Mouse (Mus musculus) left cerebral cortex, postnatal 14 days (tissue): ENCODE measurements around the gene Gm5475. TPM values are rescaled to one million over a fixed set of nuclear protein-coding genes. Genes with fewer than 3 reads are reported as not detected.

ENCODE experiments used
- DNase-seq, 2 experiments: peaks; one replicate each; pipeline ENCODE4 v3.0.0; 2021 to 2022; ENCODE audit warnings: low spot score in 2 of 2, mixed read lengths in 1 of 2
- intact Hi-C: fragments of 180-260 bp; cut with DNase I; formaldehyde crosslinking; loops from one replicate; pipeline ENCODE4 v1.15.1; 2025
- total RNA-seq, 2 experiments: library from RNA; stranded (reverse); gene quantifications; 2 replicates each; pipeline ENCODE4 v1.2.3; 2021

The Gm5475 gene
- total RNA-seq, 2 experiments from 2014 or later: 0.13 TPM; not detected in 1

- DNase-seq: no peak
- intact Hi-C loops: no loop called here
Measured at GRCm38 (mm10) chr15:100410918-100411672, 10.9 kb upstream of the Gm5475 start.

GRCm38 (mm10) chr15:100411731-100412130 is 10.2 kb upstream of the Gm5475 start:
- intact Hi-C loops: no loop called here
- no peak for DNase-seq

- no peak for DNase-seq
- intact Hi-C loops: no loop called here
Measured at GRCm38 (mm10) chr15:100413306-100413705, 8.6 kb upstream of the Gm5475 start.

GRCm38 (mm10) chr15:100414011-100414410 is 7.9 kb upstream of the Gm5475 start:
- no peak for DNase-seq
- intact Hi-C loops: no loop called here

GRCm38 (mm10) chr15:100414942-100415341 is 7.0 kb upstream of the Gm5475 start:
- no peak for DNase-seq
- intact Hi-C loops: no loop called here

GRCm38 (mm10) chr15:100415684-100416083 is 6.3 kb upstream of the Gm5475 start:
- intact Hi-C loops: no loop called here
- no peak for DNase-seq

- intact Hi-C loops: no loop called here
- DNase-seq: no peak
Measured at GRCm38 (mm10) chr15:100417854-100418450, 4.0 kb upstream of the Gm5475 start.

GRCm38 (mm10) chr15:100419311-100419710 is 2.6 kb upstream of the Gm5475 start:
- intact Hi-C loops: no loop called here
- DNase-seq: no peak

GRCm38 (mm10) chr15:100419901-100420745 is 1.8 kb upstream of the Gm5475 start:
- intact Hi-C loops: no loop called here
- DNase-seq: no peak

GRCm38 (mm10) chr15:100421059-100421757 is 739 bp upstream of the Gm5475 start:
- intact Hi-C loops: no loop called here
- DNase-seq: peak in 1 of 2 experiments; percentile 38

GRCm38 (mm10) chr15:100422476-100422875 is 529 bp downstream of the Gm5475 start:
- DNase-seq: peak in 1 of 2 experiments; percentile 29
- intact Hi-C loops: no loop called here

- intact Hi-C loops: no loop called here
- peak; percentile 96 for DNase-seq
Measured at GRCm38 (mm10) chr15:100422899-100423860, 1.2 kb downstream of the Gm5475 start.

GRCm38 (mm10) chr15:100423916-100424315 is 2.0 kb downstream of the Gm5475 start:
- intact Hi-C loops: no loop called here

GRCm38 (mm10) chr15:100424396-100425122 is 2.6 kb downstream of the Gm5475 start, which contains the start of gene Slc11a2:
Gene Slc11a2 (minus strand): TSS chr15:100425072.
- no peak for DNase-seq
- intact Hi-C loops: no loop called here

More at GRCm38 (mm10) chr15:100423916-100424315, 2.0 kb downstream of the Gm5475 start:
- DNase-seq: no peak

- no peak for DNase-seq
- intact Hi-C loops: no loop called here
Measured at GRCm38 (mm10) chr15:100428296-100428905, 6.5 kb downstream of the Gm5475 start.

- DNase-seq: no peak
- intact Hi-C loops: no loop called here
Measured at GRCm38 (mm10) chr15:100429959-100430565, 8.1 kb downstream of the Gm5475 start.

- intact Hi-C loops: no loop called here
Measured at GRCm38 (mm10) chr15:100433234-100433633, 11.3 kb downstream of the Gm5475 start.

More at GRCm38 (mm10) chr15:100433234-100433633, 11.3 kb downstream of the Gm5475 start:
- no peak for DNase-seq
